ENCODE assay signal across 26 mouse cellular contexts in the genomic region with DNA sequence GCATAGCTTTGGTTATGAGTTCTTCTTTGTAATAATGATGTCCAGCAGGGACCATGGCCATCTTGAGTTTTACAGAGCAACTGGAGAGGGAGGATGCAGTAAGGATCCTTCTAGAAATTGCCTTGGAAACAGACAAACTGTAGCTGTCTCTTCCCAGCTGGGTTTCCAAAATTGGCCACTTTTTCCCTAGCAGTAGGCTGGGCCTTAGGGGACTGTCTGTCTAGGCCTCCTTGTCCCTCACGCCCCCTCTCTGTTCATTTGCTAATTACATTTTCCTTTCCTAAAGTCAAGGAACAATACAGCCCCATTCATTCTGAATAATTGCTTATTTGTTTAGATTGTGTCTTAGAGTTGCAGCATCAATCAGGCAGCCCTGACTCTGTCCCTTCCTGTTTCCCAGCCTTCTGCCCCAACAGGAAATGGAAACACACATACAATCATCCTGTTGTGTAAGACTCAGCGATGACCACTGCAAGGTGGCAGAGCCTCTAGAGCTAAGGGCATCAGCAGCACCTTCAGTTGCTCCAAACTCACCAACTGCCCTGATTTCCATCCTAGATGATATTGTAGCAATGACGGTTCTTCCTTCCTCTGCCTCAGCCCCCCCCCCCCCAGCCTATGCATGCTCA. TPM values are rescaled to one million over a fixed set of nuclear protein-coding genes. Genes with fewer than 3 reads are reported as not detected.
DNase-seq lines count a peak whose midpoint lies in the region; ATAC-seq and TF ChIP-seq lines count a peak whose summit lies in the region.
"Had no signal": no experiment of that assay in that cellular context is flagged by ENCODE, and none has a peak within 500 bp of the region (broad histone marks: within the 10 kb centered on the region; RNA-seq: fewer than 3 reads in every experiment).

No protein-coding gene starts in this region.

- peak; percentile 49; the same call in 1 of the 2 replicates for ATAC-seq in kidney, embryonic 15.5 days (replicated peaks; ENCODE audit: low FRiP score)
- ATAC-seq in midbrain, postnatal 0 days (ENCODE audit: low FRiP score), result no peak

- H3K4me3 ChIP-seq in kidney, embryonic 15.5 days (replicated peaks), result no peak overlapping the region
- H3K4me3 ChIP-seq in C2C12 (ENCODE audit: insufficient read depth, poor library complexity, severe bottlenecking), result no peak overlapping the region
- no peak overlapping the region for H3K4me3 ChIP-seq in embryonic fibroblast, embryonic 13.5 days (ENCODE audit: insufficient read depth, low read length)
- H3K4me3 ChIP-seq in midbrain, postnatal 0 days (ENCODE audit: low read depth, low read length), result no peak overlapping the region
- H3K4me3 ChIP-seq: forebrain, embryonic 12.5 days; limb, embryonic 10.5 days; neural tube, embryonic 13.5 days had no signal

- no peaks in the 10 kb centered on the region for H3K27me3 ChIP-seq in kidney, embryonic 15.5 days
- no peaks in the 10 kb centered on the region for H3K27me3 ChIP-seq in C2C12 (ENCODE audit: control insufficient read depth, insufficient read depth, insufficient read length)
- H3K27me3 ChIP-seq in midbrain, postnatal 0 days (ENCODE audit: insufficient read depth, low read length), result no peaks in the 10 kb centered on the region
- H3K27me3 ChIP-seq: forebrain, embryonic 12.5 days; neural tube, embryonic 13.5 days had no signal

- peak; percentile 76 for DNase-seq in heart, adult 11 months
- DNase-seq in heart, postnatal 25 days (ENCODE audit: low spot score), result no peak
- DNase-seq in kidney, adult 18-20 months, result no peak
- DNase-seq in cerebellum, postnatal 4 days (ENCODE audit: low spot score in 2 of 2), result no peak
- DNase-seq in midbrain, postnatal 0 days (ENCODE audit: low spot score), result no peak
- DNase-seq: cerebellum, postnatal 36 days; gastrocnemius, postnatal 25 days; heart, postnatal 36 days; kidney, adult 11 months; lung, adult 2 months; spleen, adult 18-20 months; thymus, postnatal 14 days had no signal

- H3ac ChIP-seq in C2C12 (ENCODE audit: control insufficient read depth, insufficient read length, low read depth), result no peak overlapping the region

- 79% methylated on average over 3 of the region's 3 CpGs for WGBS in kidney, embryonic 15.5 days
- WGBS in midbrain, postnatal 0 days, result 58% methylated on average over 3 of the region's 3 CpGs

- no peak for TF ChIP-seq CTCF in C2C12 (IDR thresholded peaks at IDR 0.05; ENCODE audit: control insufficient read depth, insufficient read depth, insufficient read length)
- TF ChIP-seq CTCF in embryonic fibroblast, embryonic 13.5 days (IDR thresholded peaks at IDR 0.05; ENCODE audit: borderline replicate concordance, insufficient read depth, low read length), result no peak
- TF ChIP-seq CTCF in midbrain, postnatal 0 days (IDR thresholded peaks at IDR 0.05), result no peak; the same call in 1 of the 2 replicates

- intact Hi-C loops in heart, postnatal 25 days (cut with DNase I), result no loop called here

- no peaks in the 10 kb centered on the region for H3K9me3 ChIP-seq in kidney, embryonic 15.5 days (replicated peaks)
- H3K9me3 ChIP-seq in midbrain, postnatal 0 days (ENCODE audit: low read length), result no peaks in the 10 kb centered on the region
- H3K9me3 ChIP-seq: forebrain, embryonic 12.5 days; limb, embryonic 10.5 days; neural tube, embryonic 13.5 days had no signal

- TF ChIP-seq POLR2A in embryonic fibroblast, embryonic 13.5 days (IDR thresholded peaks at IDR 0.05; ENCODE audit: low read depth, low read length), result no peak

- no peak overlapping the region for H3K4me2 ChIP-seq in kidney, embryonic 15.5 days
- H3K4me2 ChIP-seq in midbrain, postnatal 0 days (ENCODE audit: low read depth, low read length, poor library complexity, severe bottlenecking), result no peak overlapping the region
- H3K4me2 ChIP-seq: forebrain, embryonic 12.5 days; heart, embryonic 11.5 days; midbrain, embryonic 11.5 days; neural tube, embryonic 13.5 days had no signal

- no peaks in the 10 kb centered on the region; the same call in 1 of the 2 replicates for H3K4me1 ChIP-seq in kidney, embryonic 15.5 days
- H3K4me1 ChIP-seq in embryonic fibroblast, embryonic 13.5 days (ENCODE audit: control insufficient read depth, insufficient read depth, low read length), result peaks cover 17% of the 10 kb centered on the region
- H3K4me1 ChIP-seq in midbrain, postnatal 0 days (ENCODE audit: insufficient read depth, low read length), result no peaks in the 10 kb centered on the region
- H3K4me1 ChIP-seq: forebrain, embryonic 12.5 days; limb, embryonic 10.5 days; neural tube, embryonic 13.5 days had no signal

- no peaks in the 10 kb centered on the region for H3K79me3 ChIP-seq in C2C12 (ENCODE audit: low read depth)

- no peaks in the 10 kb centered on the region for H3K36me3 ChIP-seq in kidney, embryonic 15.5 days
- no peaks in the 10 kb centered on the region for H3K36me3 ChIP-seq in C2C12 (ENCODE audit: control insufficient read depth, insufficient read depth)
- no peaks in the 10 kb centered on the region for H3K36me3 ChIP-seq in midbrain, postnatal 0 days (ENCODE audit: insufficient read depth, low read length)
- H3K36me3 ChIP-seq: forebrain, embryonic 12.5 days; limb, embryonic 10.5 days; neural tube, embryonic 13.5 days had no signal

- no peak overlapping the region for H3K9ac ChIP-seq in kidney, embryonic 15.5 days
- no peak overlapping the region for H3K9ac ChIP-seq in midbrain, postnatal 0 days (replicated peaks; ENCODE audit: low read length, poor library complexity, severe bottlenecking)
- H3K9ac ChIP-seq: forebrain, embryonic 12.5 days; neural tube, embryonic 13.5 days had no signal

- H3K27ac ChIP-seq in kidney, embryonic 15.5 days, result no peak overlapping the region; the same call in 1 of the 2 replicates
- 0 out of 2 replicates have a peak overlapping the region, but pooled peaks have one; percentile 15 for H3K27ac ChIP-seq in embryonic fibroblast, embryonic 13.5 days (ENCODE audit: insufficient read depth, low read length)
- H3K27ac ChIP-seq in midbrain, postnatal 0 days (ENCODE audit: low read depth, low read length), result no peak overlapping the region
- H3K27ac ChIP-seq: forebrain, embryonic 12.5 days; limb, embryonic 10.5 days; macrophage; neural tube, embryonic 13.5 days had no signal

- H3K79me2 ChIP-seq in C2C12 (ENCODE audit: control insufficient read depth, insufficient read depth), result no peaks in the 10 kb centered on the region

TF ChIP-seq in C2C12, 6 proteins besides CTCF, POLR2A, EP300 and RAD21:
- peak; percentile 7 for TF ChIP-seq CEBPB (IDR thresholded peaks at IDR 0.05; ENCODE audit: low read depth)
- TF ChIP-seq MAX (IDR thresholded peaks at IDR 0.05), result no peak
- no peak for TF ChIP-seq MYOG (IDR thresholded peaks at IDR 0.05; ENCODE audit: control insufficient read depth, extremely low read depth, insufficient read length)

RNA-seq across cellular contexts. Expression of gene Igfbp3, which starts 21.4 kb away (rescaled TPM):
- 10 to 100 TPM; 35.3 to 44.3 TPM for total RNA-seq in heart, postnatal 25 days (2021)
- 82.7 and 90.6 TPM in 2 replicates for polyA plus RNA-seq in kidney, embryonic 15.5 days (2015; fragmentation: Nextera tagmentation; extraction: Ambion mirVana)
- polyA plus RNA-seq in C2C12 (2012; fragmentation: generic; extraction: Trizol), result 0.16 TPM
- polyA plus RNA-seq in embryonic fibroblast, embryonic 13.5 days (2011; ENCODE audit: insufficient read length, low read depth, missing spikeins), result 41.0 and 209 TPM in 2 replicates
- total RNA-seq in midbrain, postnatal 0 days (2014; rRNA removed), result 33.6 and 38.0 TPM in 2 replicates
- 19.4 and 21.0 TPM in 2 replicates for polyA plus RNA-seq in midbrain, postnatal 0 days (2015; fragmentation: Nextera tagmentation; extraction: Ambion mirVana)
- polyA plus RNA-seq: macrophage had no signal

RNA-seq across cellular contexts. Expression of gene Igfbp1, which starts 37.5 kb away (rescaled TPM):
- not detected for total RNA-seq in heart, postnatal 25 days (2021)
- polyA plus RNA-seq in kidney, embryonic 15.5 days (2015; fragmentation: Nextera tagmentation; extraction: Ambion mirVana), result 5.6 and 8.3 TPM in 2 replicates
- not detected for polyA plus RNA-seq in C2C12 (2012; fragmentation: generic; extraction: Trizol)
- polyA plus RNA-seq in embryonic fibroblast, embryonic 13.5 days (2011; ENCODE audit: insufficient read length, low read depth, missing spikeins), result not detected in 2 replicates
- not detected in 2 replicates for total RNA-seq in midbrain, postnatal 0 days (2014; rRNA removed)
- 0.11 TPM in 1 of 2 replicates, not detected in the other for polyA plus RNA-seq in midbrain, postnatal 0 days (2015; fragmentation: Nextera tagmentation; extraction: Ambion mirVana)
- total RNA-seq: adrenal gland, adult 18-20 months; ES-E14; gastrocnemius, postnatal 25 days; heart, postnatal 36 days; layer of hippocampus, adult 8-10 months; left cerebral cortex, adult 18-20 months had no signal
- polyA plus RNA-seq: forebrain, embryonic 12.5 days; macrophage had no signal

RNA-seq across cellular contexts. Expression of gene Gm11985, which starts 46.7 kb away (rescaled TPM):
- not detected for total RNA-seq in heart, postnatal 25 days (2021)
- polyA plus RNA-seq in kidney, embryonic 15.5 days (2015; fragmentation: Nextera tagmentation; extraction: Ambion mirVana), result not detected in 2 replicates
- polyA plus RNA-seq in C2C12 (2012; fragmentation: generic; extraction: Trizol), result not detected
- not detected in 2 replicates for polyA plus RNA-seq in embryonic fibroblast, embryonic 13.5 days (2011; ENCODE audit: insufficient read length, low read depth, missing spikeins)
- total RNA-seq in midbrain, postnatal 0 days (2014; rRNA removed), result not detected in 2 replicates
- polyA plus RNA-seq in midbrain, postnatal 0 days (2015; fragmentation: Nextera tagmentation; extraction: Ambion mirVana), result not detected in 2 replicates
- total RNA-seq: adrenal gland, adult 18-20 months; ES-E14; gastrocnemius, postnatal 25 days; heart, postnatal 36 days; layer of hippocampus, adult 8-10 months; left cerebral cortex, adult 18-20 months had no signal
- polyA plus RNA-seq: forebrain, embryonic 12.5 days; heart, embryonic 11.5 days; limb, embryonic 10.5 days; lung, adult 2 months; macrophage; midbrain, embryonic 11.5 days; neural tube, embryonic 13.5 days; stomach, embryonic 16.5 days had no signal

Comparison
In these comparisons a context has a peak if more than half of its experiments do, and no peak if none do; other contexts are left out.
1. RNA of gene Igfbp3, which starts 21.4 kb away (polyA plus RNA-seq): 41.0 to 209 TPM in embryonic fibroblast, embryonic 13.5 days, 82.7 to 90.6 TPM in kidney, embryonic 15.5 days and 19.4 to 21.0 TPM in midbrain, postnatal 0 days; 0.16 TPM in C2C12 (single experiment); every median in the first group is over 10 times any median in the second.